Mouse (Mus musculus) skeletal muscle tissue, adult 2 months (tissue): ENCODE data around the gene Tsen54.

Experiments
- DNase-seq: peaks from one replicate; pipeline ENCODE4 v3.0.0-alpha.2; 2012; ENCODE audit warnings: low read depth, low spot score

Gene Tsen54

DNA sequence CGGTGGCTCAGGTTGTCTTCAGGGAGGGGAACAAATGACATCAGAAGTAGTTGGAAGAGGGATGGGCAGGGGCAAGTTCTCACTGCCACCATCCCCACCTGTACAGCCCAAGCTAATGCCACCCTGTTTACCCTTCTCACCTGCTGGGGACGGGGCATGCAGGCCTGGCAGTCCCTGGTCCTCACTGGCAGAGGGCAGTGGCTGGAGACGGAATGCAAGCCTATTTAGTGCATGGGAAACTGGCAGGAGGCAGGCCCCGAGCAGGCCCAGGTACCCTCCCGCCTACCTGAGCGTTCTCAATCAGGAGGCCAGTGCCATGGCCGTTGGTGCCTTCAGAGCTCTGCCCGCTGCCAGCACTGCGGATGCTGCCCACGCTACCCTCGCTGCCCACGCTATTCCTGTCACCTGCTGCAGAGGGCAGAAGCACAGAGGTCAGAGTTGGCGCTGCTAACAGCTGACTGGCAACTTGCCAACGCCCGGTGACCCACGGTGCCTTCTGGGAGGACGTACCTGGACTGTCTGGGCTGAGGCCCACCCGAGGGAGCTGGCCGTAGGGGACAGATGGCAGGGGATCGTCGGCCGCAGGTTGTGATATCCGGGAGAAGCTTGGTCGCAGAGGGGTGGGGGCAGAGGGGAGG lies 11.3 kb upstream of the Tsen54 start:
- DNase-seq = no peak

GRCm38 (mm10) chr11:115805005-115805404 lies 9.5 kb upstream of the Tsen54 start:
- no peak for DNase-seq

GRCm38 (mm10) chr11:115806154-115806553 lies 8.4 kb upstream of the Tsen54 start:
- DNase-seq = no peak

DNA sequence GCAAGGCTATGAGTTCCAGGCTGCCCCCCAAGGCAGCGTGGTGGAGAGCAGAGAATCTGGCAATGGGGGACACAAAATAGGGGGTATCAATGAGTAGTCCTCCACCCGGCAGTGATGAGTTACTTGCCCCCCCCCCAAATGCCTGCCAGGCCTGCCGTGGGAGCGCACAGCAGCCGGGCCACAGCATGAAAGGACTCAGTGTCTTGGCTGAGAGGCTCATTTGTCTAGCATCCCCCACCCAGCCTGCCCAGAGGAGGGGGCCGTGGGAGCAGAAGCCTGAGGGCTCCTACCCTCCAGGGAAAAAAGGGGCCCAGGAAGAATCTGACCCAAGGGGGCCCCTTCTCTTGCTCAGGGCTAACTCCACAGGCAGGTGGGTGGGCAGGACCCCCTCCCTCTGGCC lies 7.2 kb upstream of the Tsen54 start:
- DNase-seq = no peak

DNA sequence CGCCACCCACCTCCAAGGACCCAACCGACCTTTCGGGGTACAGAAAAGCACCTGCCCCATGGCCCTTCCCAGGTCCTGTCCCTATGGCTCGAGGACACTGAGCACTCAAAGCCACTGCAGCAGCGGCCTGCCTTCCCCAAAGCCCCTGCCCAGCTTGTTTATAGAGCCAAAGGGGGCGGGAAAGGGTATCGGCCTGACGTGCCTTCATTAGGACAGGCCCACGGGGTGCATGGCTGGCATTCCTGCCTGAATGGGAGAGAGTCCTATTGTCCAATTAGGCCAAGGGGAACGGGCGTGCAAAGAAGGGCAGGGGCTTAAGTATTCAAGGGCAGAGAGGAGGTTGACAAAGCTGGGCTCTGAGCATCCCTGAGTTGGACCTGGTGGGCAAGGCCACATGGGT lies 6.6 kb upstream of the Tsen54 start:
- no peak for DNase-seq

DNA sequence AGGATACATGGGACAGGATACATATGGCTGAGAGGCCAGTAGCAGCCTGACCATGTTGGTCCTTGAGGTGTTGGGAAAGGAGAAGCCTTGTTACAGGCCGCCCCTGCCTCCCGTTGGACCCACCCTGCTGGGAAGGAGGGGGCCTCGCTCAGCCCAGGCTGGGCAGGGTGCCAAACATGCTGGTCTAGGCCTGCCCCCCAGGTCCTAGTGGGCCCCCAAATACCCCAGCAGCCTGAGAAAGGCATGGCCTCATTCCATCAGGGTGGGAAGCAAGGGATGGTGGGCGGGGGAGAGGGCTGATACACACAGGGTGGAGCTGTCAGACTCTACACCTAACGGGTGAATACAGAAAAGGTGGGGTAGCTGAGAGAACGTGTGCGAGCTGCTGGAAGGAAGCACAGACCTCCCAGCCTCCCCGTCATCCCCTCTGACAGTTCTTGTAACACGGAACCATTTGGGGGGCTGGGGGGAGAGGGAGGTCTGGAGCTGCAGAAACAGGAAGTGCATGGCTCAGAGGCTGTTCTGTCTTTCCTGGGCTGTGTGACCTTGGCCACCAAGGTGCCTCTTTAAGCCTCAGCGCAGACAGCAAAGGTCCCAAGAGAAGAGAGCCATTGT lies 5.7 kb upstream of the Tsen54 start:
- DNase-seq = no peak

GRCm38 (mm10) chr11:115809311-115809781 lies 5.2 kb upstream of the Tsen54 start:
- DNase-seq = peak; percentile 42

- DNase-seq = no peak
Measured at GRCm38 (mm10) chr11:115810377-115810776, 4.1 kb upstream of the Tsen54 start.

- no peak for DNase-seq
Measured at GRCm38 (mm10) chr11:115811381-115812093, 3.0 kb upstream of the Tsen54 start.

- no peak for DNase-seq
Measured at GRCm38 (mm10) chr11:115812095-115812494, 2.4 kb upstream of the Tsen54 start.

- DNase-seq = no peak
Measured at GRCm38 (mm10) chr11:115812533-115813420, 1.7 kb upstream of the Tsen54 start.

DNA sequence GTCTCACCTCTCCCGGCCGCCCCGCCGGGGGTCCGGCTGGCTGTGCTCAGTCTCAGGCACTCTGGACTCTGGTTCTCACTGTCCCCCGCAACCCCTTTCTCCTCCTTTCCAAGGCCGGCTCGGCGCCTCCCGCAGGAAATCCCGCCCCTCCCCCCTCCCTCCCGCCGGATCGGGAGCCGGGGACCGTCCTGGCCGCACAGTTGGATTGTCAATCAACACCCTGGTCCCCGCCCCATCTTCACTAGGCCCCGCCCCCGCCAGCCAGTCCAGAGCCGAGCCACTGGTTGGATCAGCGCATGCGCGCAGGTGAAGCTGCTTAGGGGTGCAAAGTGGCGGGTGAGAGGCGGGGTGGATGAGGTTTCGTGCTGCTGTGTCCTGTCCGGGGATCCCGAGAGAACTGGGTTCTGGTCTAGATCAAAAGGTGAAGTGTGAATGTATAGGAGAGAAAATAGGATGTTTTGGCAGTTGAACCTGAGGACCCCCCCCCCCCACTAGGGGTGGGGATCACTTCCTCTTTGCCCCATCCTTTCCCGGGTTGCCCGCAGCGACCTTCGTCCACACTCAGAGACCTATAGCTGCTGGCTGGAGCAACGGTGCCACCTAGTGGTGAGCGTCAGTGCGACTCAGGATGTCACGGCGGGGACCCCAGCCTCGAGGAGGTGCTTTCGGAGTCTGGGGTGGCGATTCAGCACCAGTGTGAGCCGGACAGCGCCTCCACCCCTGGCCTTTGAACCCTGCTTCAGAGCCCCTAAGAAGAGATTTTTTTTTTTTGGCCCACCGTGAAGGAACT lies 822 bp upstream of the Tsen54 start, which contains the start of gene Caskin2:
TSS of gene Caskin2 (minus strand) at position 133 of the 790 bp plus-strand sequence.
- DNase-seq = peak; percentile 97

- DNase-seq = no peak
Measured at GRCm38 (mm10) chr11:115817331-115817730, 2.8 kb downstream of the Tsen54 start.

- DNase-seq = peak; percentile 62
Measured at GRCm38 (mm10) chr11:115819915-115820623, 5.5 kb downstream of the Tsen54 start.

GRCm38 (mm10) chr11:115821001-115821400 lies 6.5 kb downstream of the Tsen54 start:
- no peak for DNase-seq

DNA sequence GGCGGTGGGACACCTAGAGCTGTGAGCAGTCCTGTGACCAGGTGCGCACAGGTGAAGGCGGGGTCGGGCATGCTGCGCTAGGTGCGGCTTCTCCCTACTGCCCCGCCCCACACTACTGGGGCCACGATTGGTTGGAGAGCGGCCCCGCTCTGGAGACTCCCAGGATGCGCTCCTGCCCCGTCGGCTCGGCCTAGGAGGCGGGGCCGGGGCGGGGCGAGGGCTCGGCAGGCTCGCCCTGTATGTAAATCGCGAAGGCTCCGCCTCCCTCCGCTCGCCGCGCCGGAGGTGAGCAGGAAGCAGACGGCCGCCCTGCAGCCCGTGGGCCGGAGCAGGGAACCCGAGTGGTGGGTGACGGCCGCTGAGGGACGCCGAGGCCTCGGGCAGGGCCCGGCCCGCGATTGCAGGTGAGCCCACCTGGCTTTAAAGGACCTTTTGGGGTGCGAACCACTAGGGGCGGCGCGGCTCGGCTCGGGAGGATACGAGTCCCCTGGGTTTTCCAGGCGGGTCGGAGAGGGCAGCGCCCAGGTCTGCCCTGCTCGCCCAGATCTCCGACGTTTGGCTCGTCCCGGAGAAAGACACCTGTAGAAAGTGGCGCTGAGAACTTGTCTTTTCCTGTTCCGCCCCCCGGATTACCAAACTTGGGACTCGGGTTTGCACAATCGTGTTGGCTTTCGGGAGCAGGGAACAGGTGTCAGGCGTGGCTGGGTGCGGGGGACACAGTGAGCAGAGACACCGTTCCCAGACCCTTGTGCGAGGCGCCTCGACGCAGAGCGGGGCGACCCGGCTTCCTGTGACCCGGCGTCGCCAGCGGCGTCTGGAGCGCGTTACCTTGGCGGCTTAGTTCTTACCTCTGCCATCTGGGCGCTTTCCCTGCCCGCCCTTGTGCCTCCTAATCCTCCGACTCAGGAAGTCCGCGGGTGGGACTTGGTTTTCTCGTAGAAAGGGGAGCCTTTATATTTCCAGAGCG lies 9.5 kb downstream of the Tsen54 start, which contains the start of gene Llgl2:
TSS of gene Llgl2 (plus strand) at position 276 of the 967 bp plus-strand sequence.
- DNase-seq = peak; percentile 77

DNA sequence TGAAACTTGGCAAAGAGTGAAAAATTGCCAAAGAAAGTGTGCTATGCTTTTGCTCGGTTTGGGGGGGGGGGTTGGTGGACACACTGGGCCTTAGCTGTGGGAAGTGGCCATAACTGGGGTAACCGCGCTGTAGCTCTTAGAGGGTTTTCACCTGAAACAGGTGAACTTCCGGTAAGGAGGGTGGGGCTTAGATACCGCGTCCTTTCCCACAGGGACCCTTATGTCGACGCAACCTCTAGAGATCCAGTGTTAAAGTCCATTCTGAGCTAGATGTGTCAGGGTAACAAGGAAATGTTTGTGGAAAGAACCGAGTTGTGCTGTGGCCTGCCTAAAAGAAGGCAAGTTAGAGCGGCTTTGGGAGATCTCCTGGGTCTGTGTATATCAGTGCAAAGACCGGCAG lies 10.3 kb downstream of the Tsen54 start:
- no peak for DNase-seq

DNA sequence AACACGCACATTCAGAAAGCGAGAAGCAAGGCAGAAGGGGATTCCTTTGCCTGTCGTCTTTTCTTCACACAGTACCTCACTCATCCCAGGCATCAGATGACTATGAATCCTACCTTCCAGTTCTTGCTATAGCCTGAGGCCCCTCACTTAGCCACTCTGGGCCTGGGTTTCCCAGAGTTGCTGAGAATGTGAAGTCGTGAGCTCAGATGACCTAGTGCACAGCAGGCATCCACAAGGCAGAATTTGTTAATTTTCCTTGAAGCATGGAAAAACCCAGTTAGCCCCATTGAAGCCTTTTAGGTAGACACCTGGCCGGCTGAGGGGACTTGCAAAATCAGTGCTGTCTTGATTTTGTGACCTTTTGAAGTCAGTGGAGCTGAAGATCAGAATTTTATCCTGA lies 12.0 kb downstream of the Tsen54 start:
- DNase-seq = no peak

DNA sequence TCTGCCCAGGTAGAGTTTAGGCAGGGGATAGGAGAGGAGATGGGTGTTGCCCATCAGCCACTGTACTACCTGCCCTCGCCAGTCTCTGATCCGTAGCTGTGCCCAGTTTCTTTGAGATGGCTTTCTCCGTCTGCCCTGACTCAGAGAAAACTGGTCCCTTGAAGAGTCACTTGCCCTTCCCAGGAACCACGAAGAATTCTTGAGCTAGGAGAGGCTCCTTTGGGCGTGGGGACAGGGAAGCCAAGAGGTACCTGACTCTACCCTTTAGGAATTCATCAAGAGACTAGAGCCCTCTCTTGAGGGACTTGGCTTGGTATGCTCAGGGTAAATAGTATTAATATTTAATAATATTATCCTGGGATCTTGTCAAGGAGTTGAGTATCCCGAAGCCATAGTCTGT lies 13.1 kb downstream of the Tsen54 start:
- no peak for DNase-seq
